Mouse (Mus musculus) adrenal gland, adult 10 weeks (tissue): ENCODE results near the gene Mlycd. TPM values are rescaled to one million over a fixed set of nuclear protein-coding genes. Genes with fewer than 3 reads are reported as not detected.

ENCODE experiments used
- polyA plus RNA-seq: library from polyadenylated mRNA; stranded (reverse); fragments of 350-450 nt; fragmentation: Illumina TruSeq; extraction: RNeasy Lipid Tissue Mini Kit (QIAGEN cat#74804); gene quantifications from one replicate; pipeline ENCODE4 v1.2.3, GENCODE M21; 2014; ENCODE audit warnings: low read depth, low replicate concordance

Mlycd gene
- polyA plus RNA-seq = 1.8 TPM

DNA sequence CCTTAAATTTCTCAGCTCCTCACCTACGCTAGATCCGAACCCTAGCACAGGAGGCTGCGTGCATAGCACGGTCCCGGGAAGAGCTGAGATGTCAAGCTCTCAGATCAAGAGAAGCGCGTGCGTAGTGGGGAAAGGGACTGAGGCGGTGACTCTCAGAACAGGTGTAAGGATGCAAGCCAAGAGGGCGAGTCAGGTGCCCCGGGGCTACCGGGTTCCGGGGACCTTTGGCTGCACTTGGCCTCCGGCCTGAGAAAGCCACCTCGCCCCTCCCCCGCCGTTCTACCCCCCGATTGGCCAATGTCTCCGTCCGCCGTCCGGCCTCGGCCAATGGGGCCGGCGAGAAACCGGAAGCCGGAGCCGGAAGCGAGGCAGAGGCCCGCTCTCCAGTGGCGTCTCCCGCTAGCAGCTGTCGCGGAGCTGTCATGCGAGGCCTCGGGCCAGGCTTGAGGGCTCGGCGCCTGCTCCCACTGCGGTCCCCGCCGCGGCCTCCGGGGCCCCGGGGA lies at the start of gene Mlycd:
TSS of gene Mlycd (plus strand) at position 355 of the 503 bp plus-strand sequence.

DNA sequence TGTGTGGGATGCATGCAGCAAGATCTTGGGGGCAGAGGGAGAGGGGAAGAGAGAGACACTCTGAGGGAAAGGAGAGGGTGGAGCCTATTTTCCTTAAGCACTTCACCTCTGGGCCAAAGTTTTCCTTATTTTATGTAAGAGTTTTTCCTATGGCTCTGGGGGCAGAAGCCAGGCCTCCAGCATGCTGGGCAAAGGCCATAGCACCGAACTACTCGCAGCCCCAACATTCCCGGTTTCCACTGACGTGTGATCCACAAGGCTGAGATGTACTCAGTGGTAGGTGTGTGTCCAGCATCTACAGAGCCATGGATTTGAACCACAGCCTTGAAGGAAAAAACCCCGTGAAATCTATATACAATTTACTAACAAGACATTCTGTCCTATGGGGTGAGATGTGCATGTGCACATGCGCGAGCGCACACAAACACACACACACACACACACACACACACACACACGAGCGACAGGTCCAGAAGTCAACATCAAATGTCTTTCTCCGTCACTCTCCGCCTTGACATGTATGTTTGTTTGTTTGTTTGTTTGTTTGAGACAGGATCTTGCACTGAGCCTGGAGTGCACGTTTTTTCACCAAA lies 39.0 kb downstream of the Mlycd start, which contains the start of gene Osgin1:
TSS of gene Osgin1 (plus strand) at position 543 of the 593 bp plus-strand sequence.

GRCm38 (mm10) chr8:119446211-119446989 lies 51.7 kb downstream of the Mlycd start, which contains the start of gene Necab2:
Necab2 (plus strand) TSS chr8:119446719.

Other genes with a start within 250 kb of the Mlycd start
- 295 TPM for gene Hsbp1, start 50.4 kb upstream of the Mlycd start, polyA plus RNA-seq
- gene Osgin1, start 39.2 kb downstream of the Mlycd start, polyA plus RNA-seq = 0.52 TPM
- gene Necab2, start 51.8 kb downstream of the Mlycd start, polyA plus RNA-seq = 1.6 TPM
- gene Slc38a8, start 106.8 kb downstream of the Mlycd start, polyA plus RNA-seq = not detected
- gene Mbtps1, start 163.9 kb downstream of the Mlycd start, polyA plus RNA-seq = 40.6 TPM
- 10.4 TPM for gene Hsdl1, start 180.3 kb downstream of the Mlycd start, polyA plus RNA-seq
- not detected for gene Dnaaf1, start 180.4 kb downstream of the Mlycd start, polyA plus RNA-seq
- not detected for gene Taf1c, start 210.3 kb downstream of the Mlycd start, polyA plus RNA-seq
- not detected for gene Adad2, start 217.9 kb downstream of the Mlycd start, polyA plus RNA-seq
- gene Kcng4, start 240.8 kb downstream of the Mlycd start, polyA plus RNA-seq = not detected